Mouse (Mus musculus): Measurements from ENCODE around the gene Rae1. TPM values are rescaled to one million over a fixed set of nuclear protein-coding genes. Genes with fewer than 3 reads are reported as not detected.

Gene Rae1
- polyA plus RNA-seq, 1 experiment from 2014 or later, result 134 TPM

- WGBS, result 92% methylated on average over 5 of the region's 5 CpGs
- DNase-seq (ENCODE audit: low spot score), result no peak
- no peaks in the 10 kb centered on the region for H3K9me3 ChIP-seq (ENCODE audit: control insufficient read depth, low read length)
- no peak overlapping the region for H3K4me3 ChIP-seq (ENCODE audit: low read depth, low read length)
- no peaks in the 10 kb centered on the region for H3K27me3 ChIP-seq (ENCODE audit: control insufficient read depth, insufficient read depth, low read length)
- H3K4me2 ChIP-seq (replicated peaks; ENCODE audit: low read depth, low read length), result no peak overlapping the region
- H3K4me1 ChIP-seq (replicated peaks; ENCODE audit: control insufficient read depth, insufficient read depth, low read length), result no peaks in the 10 kb centered on the region
- 0 out of 2 replicates have a peak, but pooled peaks cover 6% of the 10 kb centered on the region for H3K36me3 ChIP-seq (ENCODE audit: control insufficient read depth, insufficient read depth, low read length)
- H3K9ac ChIP-seq (ENCODE audit: low read depth, low read length), result no peak overlapping the region
- no peak overlapping the region for H3K27ac ChIP-seq (ENCODE audit: low read depth, low read length)
- no peak for ATAC-seq (ENCODE audit: low FRiP score)
Measured at GRCm38 (mm10) chr2:173036055-173036454, 36.1 kb downstream of the Rae1 start.

DNA sequence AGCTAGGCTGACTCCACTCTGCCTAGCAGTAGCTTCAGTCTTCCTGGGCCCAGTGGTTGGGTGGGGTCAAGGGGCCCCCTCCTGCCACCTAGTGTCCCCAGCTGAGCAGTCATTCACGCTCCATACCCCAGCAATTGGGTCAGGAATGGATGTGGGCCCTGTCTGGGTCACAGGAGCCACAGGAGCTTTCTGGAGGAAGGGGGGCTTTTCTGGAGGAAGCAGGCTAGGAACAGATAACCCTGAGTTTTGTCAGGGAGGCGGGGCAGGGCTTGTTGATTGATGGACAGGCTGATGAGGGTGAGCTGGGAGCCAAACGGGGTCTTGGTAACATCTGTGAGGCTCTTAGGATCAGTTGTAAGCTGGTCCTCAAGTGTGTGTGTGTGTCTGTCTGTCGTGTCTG, 36.7 kb downstream of the Rae1 start:
- H3K36me3 ChIP-seq (ENCODE audit: control insufficient read depth, insufficient read depth, low read length), result 0 out of 2 replicates have a peak, but pooled peaks cover 6% of the 10 kb centered on the region
- no peak overlapping the region for H3K4me2 ChIP-seq (replicated peaks; ENCODE audit: low read depth, low read length)
- H3K9ac ChIP-seq (ENCODE audit: low read depth, low read length), result no peak overlapping the region
- no peaks in the 10 kb centered on the region for H3K27me3 ChIP-seq (ENCODE audit: control insufficient read depth, insufficient read depth, low read length)
- no peak overlapping the region for H3K27ac ChIP-seq (ENCODE audit: low read depth, low read length)
- 60% methylated on average over 4 of the region's 4 CpGs for WGBS
- ATAC-seq (ENCODE audit: low FRiP score) (no peak), DNase-seq (ENCODE audit: low spot score) (no peak)
- no peaks in the 10 kb centered on the region for H3K4me1 ChIP-seq (replicated peaks; ENCODE audit: control insufficient read depth, insufficient read depth, low read length)
- H3K9me3 ChIP-seq (ENCODE audit: control insufficient read depth, low read length), result no peaks in the 10 kb centered on the region
- H3K4me3 ChIP-seq (ENCODE audit: low read depth, low read length), result no peak overlapping the region

DNA sequence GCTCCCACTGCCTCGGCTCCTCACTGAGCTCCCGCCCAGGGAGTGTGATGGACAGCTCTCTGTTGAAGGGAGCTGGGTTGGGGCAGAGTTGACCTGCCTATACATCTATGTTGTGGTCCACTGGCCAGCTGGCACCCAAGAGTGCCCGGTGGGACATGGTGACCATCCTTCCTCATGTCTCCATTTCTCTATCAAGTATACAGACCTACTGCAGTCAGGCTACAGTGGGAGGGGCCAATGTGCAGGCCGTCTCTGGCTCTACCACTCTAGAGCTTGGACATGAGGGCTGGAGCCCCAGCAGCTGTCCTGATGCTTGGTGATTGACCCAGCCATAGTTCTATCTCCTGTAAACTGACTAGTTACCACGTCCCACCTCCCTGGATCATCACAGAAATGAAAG, 37.4 kb downstream of the Rae1 start:
- Histone ChIP-seq H3K9me3 (ENCODE audit: control insufficient read depth, low read length) (no peaks in the 10 kb centered on the region), H3K4me3 (ENCODE audit: low read depth, low read length) (no peak overlapping the region), H3K4me1 (replicated peaks; ENCODE audit: control insufficient read depth, insufficient read depth, low read length) (no peaks in the 10 kb centered on the region), H3K27me3 (ENCODE audit: control insufficient read depth, insufficient read depth, low read length) (no peaks in the 10 kb centered on the region), H3K36me3 (ENCODE audit: control insufficient read depth, insufficient read depth, low read length) (0 out of 2 replicates have a peak, but pooled peaks cover 6% of the 10 kb centered on the region), H3K9ac (ENCODE audit: low read depth, low read length) (no peak overlapping the region), H3K27ac (ENCODE audit: low read depth, low read length) (no peak overlapping the region), H3K4me2 (replicated peaks; ENCODE audit: low read depth, low read length) (no peak overlapping the region)
- WGBS, result 77% methylated on average over 5 of the region's 5 CpGs
- no peak for ATAC-seq (ENCODE audit: low FRiP score)
- DNase-seq (ENCODE audit: low spot score), result no peak

DNA sequence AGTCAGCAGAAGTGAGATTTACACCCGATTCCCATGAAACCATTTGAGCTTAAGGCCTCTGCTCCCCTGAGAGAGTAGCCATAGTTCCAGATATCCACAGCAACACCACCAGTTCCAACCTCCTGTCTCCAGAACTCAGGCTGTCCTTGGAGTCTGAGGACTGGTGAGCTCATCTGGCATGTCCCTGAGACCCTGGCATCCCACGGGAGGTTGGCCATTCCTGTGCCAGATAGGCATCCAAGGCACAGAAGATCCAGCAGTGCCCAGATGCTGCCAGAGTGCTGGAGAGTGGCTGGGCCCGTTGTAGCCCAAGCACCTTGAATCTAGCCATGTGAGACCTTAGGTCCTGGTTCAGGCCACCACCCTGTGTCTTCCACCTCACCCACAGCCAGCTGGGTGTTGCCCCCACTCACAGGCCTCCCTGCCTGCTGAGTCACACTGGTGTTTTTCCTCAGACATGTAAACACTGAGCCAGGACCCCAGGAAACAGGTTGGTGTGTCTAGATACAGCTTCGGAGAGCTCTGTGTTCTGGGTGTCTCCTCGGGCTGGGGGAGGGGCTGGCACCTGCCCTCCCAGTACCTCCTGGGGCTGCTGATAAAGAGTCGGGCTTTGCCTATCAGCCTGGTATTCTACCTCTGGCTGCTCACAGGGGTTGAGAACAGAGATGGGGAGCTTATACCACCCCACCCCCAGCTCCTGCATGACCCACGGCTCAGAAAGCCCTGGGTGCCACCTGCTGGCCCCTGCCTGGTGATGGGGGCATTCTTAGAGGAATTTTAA, 38.1 kb downstream of the Rae1 start:
- Histone ChIP-seq H3K4me2 (replicated peaks; ENCODE audit: low read depth, low read length) (no peak overlapping the region), H3K36me3 (ENCODE audit: control insufficient read depth, insufficient read depth, low read length) (0 out of 2 replicates have a peak, but pooled peaks cover 4% of the 10 kb centered on the region), H3K4me3 (ENCODE audit: low read depth, low read length) (no peak overlapping the region), H3K9ac (ENCODE audit: low read depth, low read length) (no peak overlapping the region), H3K9me3 (ENCODE audit: control insufficient read depth, low read length) (no peaks in the 10 kb centered on the region), H3K27ac (ENCODE audit: low read depth, low read length) (no peak overlapping the region), H3K4me1 (replicated peaks; ENCODE audit: control insufficient read depth, insufficient read depth, low read length) (no peaks in the 10 kb centered on the region), H3K27me3 (ENCODE audit: control insufficient read depth, insufficient read depth, low read length) (no peaks in the 10 kb centered on the region)
- DNase-seq (ENCODE audit: low spot score) (no peak), ATAC-seq (ENCODE audit: low FRiP score) (0 out of 2 replicates have a peak, but pooled peaks have one; percentile 25)
- 83% methylated on average over 7 of the region's 7 CpGs for WGBS

- no peak overlapping the region for H3K4me3 ChIP-seq (ENCODE audit: low read depth, low read length)
- WGBS, result 93% methylated on average over 4 of the region's 4 CpGs
- no peak overlapping the region for H3K4me2 ChIP-seq (replicated peaks; ENCODE audit: low read depth, low read length)
- H3K9me3 ChIP-seq (ENCODE audit: control insufficient read depth, low read length), result no peaks in the 10 kb centered on the region
- DNase-seq (ENCODE audit: low spot score) (no peak), ATAC-seq (ENCODE audit: low FRiP score) (no peak)
- no peaks in the 10 kb centered on the region for H3K4me1 ChIP-seq (replicated peaks; ENCODE audit: control insufficient read depth, insufficient read depth, low read length)
- H3K36me3 ChIP-seq (ENCODE audit: control insufficient read depth, insufficient read depth, low read length), result 0 out of 2 replicates have a peak, but pooled peaks cover 2% of the 10 kb centered on the region
- no peak overlapping the region for H3K27ac ChIP-seq (ENCODE audit: low read depth, low read length)
- H3K27me3 ChIP-seq (ENCODE audit: control insufficient read depth, insufficient read depth, low read length), result no peaks in the 10 kb centered on the region
- no peak overlapping the region for H3K9ac ChIP-seq (ENCODE audit: low read depth, low read length)
Measured at GRCm38 (mm10) chr2:173039041-173039440, 39.1 kb downstream of the Rae1 start.

DNA sequence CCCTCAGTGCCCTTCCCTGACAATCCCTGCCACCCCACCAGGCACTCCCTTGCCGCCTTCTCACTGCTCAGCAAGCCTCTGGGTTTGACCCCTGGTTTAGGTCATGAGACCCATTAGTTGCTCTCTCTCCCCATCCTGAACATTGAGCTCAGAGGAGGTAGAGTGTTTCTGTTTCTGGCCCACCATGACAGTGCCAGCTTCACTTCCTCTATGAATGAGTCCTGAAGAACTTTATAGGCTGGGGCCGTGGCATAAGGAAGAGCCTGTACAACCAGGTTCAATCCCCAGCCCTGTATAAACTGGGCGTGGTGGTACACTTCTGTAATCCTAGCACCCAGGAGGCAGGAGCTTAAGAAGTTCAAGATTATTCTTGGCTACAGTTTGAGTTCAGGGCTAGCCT, 40.9 kb downstream of the Rae1 start:
- Histone ChIP-seq H3K4me2 (replicated peaks; ENCODE audit: low read depth, low read length) (no peak overlapping the region), H3K9me3 (ENCODE audit: control insufficient read depth, low read length) (no peaks in the 10 kb centered on the region), H3K4me3 (ENCODE audit: low read depth, low read length) (no peak overlapping the region), H3K27ac (ENCODE audit: low read depth, low read length) (no peak overlapping the region), H3K27me3 (ENCODE audit: control insufficient read depth, insufficient read depth, low read length) (no peaks in the 10 kb centered on the region), H3K36me3 (ENCODE audit: control insufficient read depth, insufficient read depth, low read length) (no peaks in the 10 kb centered on the region), H3K4me1 (replicated peaks; ENCODE audit: control insufficient read depth, insufficient read depth, low read length) (no peaks in the 10 kb centered on the region), H3K9ac (ENCODE audit: low read depth, low read length) (no peak overlapping the region)
- ATAC-seq (ENCODE audit: low FRiP score), result no peak
- no peak for DNase-seq (ENCODE audit: low spot score)
- 92% methylated on average over 3 of the region's 3 CpGs for WGBS

- no peak overlapping the region for H3K4me2 ChIP-seq (replicated peaks; ENCODE audit: low read depth, low read length)
- no peak for ATAC-seq (ENCODE audit: low FRiP score)
- H3K4me3 ChIP-seq (ENCODE audit: low read depth, low read length), result no peak overlapping the region
- H3K27me3 ChIP-seq (ENCODE audit: control insufficient read depth, insufficient read depth, low read length), result no peaks in the 10 kb centered on the region
- H3K9me3 ChIP-seq (ENCODE audit: control insufficient read depth, low read length), result no peaks in the 10 kb centered on the region
- no peak overlapping the region for H3K27ac ChIP-seq (ENCODE audit: low read depth, low read length)
- H3K9ac ChIP-seq (ENCODE audit: low read depth, low read length), result no peak overlapping the region
- DNase-seq (ENCODE audit: low spot score), result no peak
- H3K4me1 ChIP-seq (replicated peaks; ENCODE audit: control insufficient read depth, insufficient read depth, low read length), result no peaks in the 10 kb centered on the region
- 67% methylated on average over 5 of the region's 5 CpGs for WGBS
- H3K36me3 ChIP-seq (ENCODE audit: control insufficient read depth, insufficient read depth, low read length), result no peaks in the 10 kb centered on the region
Measured at GRCm38 (mm10) chr2:173041242-173041641, 41.3 kb downstream of the Rae1 start.

DNA sequence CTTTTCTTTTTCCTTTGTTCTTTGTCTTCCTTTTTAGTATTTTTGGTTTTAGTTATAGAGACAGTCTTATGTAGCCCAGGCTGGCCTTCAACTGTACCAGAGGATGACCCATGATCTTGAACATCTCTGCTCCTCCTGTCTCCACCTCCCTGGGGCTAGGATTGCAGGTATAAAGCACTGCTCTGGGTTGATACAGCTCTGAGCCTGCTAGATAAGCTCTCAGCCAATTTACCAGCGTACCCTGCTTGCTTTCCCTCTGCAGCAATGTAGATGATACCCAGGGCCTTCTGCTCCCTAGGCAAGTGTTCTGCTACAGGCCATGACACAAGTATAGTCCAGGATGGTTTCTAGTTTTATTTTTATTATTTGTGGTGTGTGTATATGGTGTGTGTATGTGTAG, 42.0 kb downstream of the Rae1 start:
- Histone ChIP-seq H3K36me3 (ENCODE audit: control insufficient read depth, insufficient read depth, low read length) (no peaks in the 10 kb centered on the region), H3K27ac (ENCODE audit: low read depth, low read length) (no peak overlapping the region), H3K27me3 (ENCODE audit: control insufficient read depth, insufficient read depth, low read length) (no peaks in the 10 kb centered on the region), H3K9ac (ENCODE audit: low read depth, low read length) (no peak overlapping the region), H3K4me1 (replicated peaks; ENCODE audit: control insufficient read depth, insufficient read depth, low read length) (no peaks in the 10 kb centered on the region), H3K4me2 (replicated peaks; ENCODE audit: low read depth, low read length) (no peak overlapping the region), H3K9me3 (ENCODE audit: control insufficient read depth, low read length) (no peaks in the 10 kb centered on the region), H3K4me3 (ENCODE audit: low read depth, low read length) (no peak overlapping the region)
- DNase-seq (ENCODE audit: low spot score) (no peak), ATAC-seq (ENCODE audit: low FRiP score) (no peak)
- WGBS, result 79% methylated on average over 1 of the region's 1 CpGs

DNA sequence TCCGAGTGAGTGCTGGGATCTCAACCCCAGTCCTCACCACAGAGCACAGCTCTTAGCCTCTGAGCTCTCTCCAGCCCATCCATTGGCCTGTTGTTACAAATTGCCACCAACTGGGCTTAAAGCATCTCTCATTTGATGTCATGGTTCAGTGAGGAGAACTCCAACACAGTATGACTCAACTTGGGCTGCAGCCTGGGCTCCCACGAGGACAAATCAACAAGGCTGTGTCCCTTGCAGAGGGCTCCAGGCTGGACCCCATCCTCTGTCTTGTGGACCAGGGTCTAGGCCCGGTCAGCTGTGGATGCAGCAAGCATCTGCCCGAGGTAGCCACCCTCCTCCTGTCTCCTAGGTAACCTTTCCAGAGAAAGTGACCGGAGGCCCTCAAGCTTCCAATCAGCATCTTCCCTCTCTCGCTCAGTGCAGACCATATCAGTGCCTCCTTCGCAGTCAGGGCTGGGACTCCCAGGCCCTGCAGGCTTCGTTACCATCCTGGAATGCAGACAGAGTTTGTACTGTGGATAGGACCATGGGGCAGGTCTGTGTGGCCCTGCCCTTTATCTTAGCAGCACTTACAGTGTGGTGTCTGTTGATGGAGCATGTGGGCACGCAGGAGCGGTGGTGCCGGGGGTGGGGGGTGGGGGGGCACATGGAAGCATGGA, 42.7 kb downstream of the Rae1 start:
- DNase-seq (ENCODE audit: low spot score), result no peak
- WGBS, result 54% methylated on average over 11 of the region's 11 CpGs
- Histone ChIP-seq H3K4me1 (replicated peaks; ENCODE audit: control insufficient read depth, insufficient read depth, low read length) (no peaks in the 10 kb centered on the region), H3K36me3 (ENCODE audit: control insufficient read depth, insufficient read depth, low read length) (no peaks in the 10 kb centered on the region), H3K27ac (ENCODE audit: low read depth, low read length) (no peak overlapping the region), H3K27me3 (ENCODE audit: control insufficient read depth, insufficient read depth, low read length) (no peaks in the 10 kb centered on the region), H3K9me3 (ENCODE audit: control insufficient read depth, low read length) (no peaks in the 10 kb centered on the region), H3K9ac (ENCODE audit: low read depth, low read length) (no peak overlapping the region), H3K4me3 (ENCODE audit: low read depth, low read length) (no peak overlapping the region), H3K4me2 (replicated peaks; ENCODE audit: low read depth, low read length) (no peak overlapping the region)
- ATAC-seq (ENCODE audit: low FRiP score), result no peak
